Mouse (Mus musculus): ENCODE results near the gene Sit1. TPM values are rescaled to one million over a fixed set of nuclear protein-coding genes. Genes with fewer than 3 reads are reported as not detected.
"Not testable (repeated sequence)": the region's sequence is repeated elsewhere in the genome, so short reads cannot be mapped to it uniquely, and the experiment has no call there.

Sit1 gene
- total RNA-seq, 1 experiment from 2014 or later: 5.9 TPM

GRCm38 (mm10) chr4:43504269-43504668, 20.7 kb upstream of the Sit1 start:
- no peak for ATAC-seq (ENCODE audit: extremely low read depth, insufficient number of reproducible peaks, low FRiP score, poor library complexity, severe bottlenecking)

GRCm38 (mm10) chr4:43503506-43503905, 20.0 kb upstream of the Sit1 start:
- ATAC-seq (ENCODE audit: extremely low read depth, insufficient number of reproducible peaks, low FRiP score, poor library complexity, severe bottlenecking): no peak

- ATAC-seq (ENCODE audit: extremely low read depth, insufficient number of reproducible peaks, low FRiP score, poor library complexity, severe bottlenecking): no peak
Measured at GRCm38 (mm10) chr4:43503041-43503440, 19.5 kb upstream of the Sit1 start.

DNA sequence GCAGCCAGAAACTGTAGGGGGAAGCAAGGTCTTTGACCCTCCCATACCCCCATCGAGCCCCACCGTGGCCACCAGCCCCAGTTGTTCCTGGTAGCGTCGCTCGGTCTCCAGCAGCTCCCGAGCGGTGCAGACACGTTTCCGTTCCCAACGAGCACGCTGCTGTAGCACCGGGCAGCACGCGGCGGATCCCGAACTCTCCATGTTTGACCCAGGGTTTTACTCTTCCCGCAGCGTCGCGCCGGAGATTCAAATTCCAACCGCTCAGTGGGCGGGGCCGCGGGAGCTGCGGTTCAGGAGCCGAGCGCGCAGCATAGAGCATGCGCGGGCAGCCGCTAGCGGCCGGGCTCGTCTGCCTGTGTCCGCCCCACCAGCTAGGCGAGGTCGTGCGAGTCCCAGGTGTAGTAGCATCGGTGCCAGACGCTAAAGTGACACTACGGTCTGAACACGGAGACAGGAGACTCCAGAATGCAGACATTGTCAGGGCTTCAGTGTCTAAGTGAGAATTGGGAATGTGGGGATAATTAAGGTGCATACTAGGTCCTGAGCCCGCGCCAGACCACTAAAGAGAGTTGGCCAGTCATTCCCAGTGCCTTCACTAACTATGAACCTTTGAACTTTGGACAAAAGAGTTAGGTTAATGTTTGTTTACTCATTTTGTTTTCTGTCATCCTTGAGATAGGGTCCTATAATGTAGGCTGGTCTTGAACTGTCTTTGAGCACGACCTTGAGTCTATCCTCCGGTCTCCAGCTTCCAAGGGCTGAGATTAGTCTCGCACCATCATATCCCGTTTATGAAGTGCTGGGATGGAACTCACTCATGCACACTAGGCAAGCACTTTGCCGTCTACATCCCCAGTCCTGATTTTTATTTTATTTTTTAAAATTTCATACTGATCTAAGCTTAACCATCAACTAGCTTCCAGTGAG, 16.1 kb upstream of the Sit1 start, which contains the start of gene Arhgef39:
Gene Arhgef39, minus strand, starts transcription at position 289 of the 927 bp plus-strand sequence.
- ATAC-seq (ENCODE audit: extremely low read depth, insufficient number of reproducible peaks, low FRiP score, poor library complexity, severe bottlenecking): peak; percentile 37; the same call in 1 of the 2 replicates

DNA sequence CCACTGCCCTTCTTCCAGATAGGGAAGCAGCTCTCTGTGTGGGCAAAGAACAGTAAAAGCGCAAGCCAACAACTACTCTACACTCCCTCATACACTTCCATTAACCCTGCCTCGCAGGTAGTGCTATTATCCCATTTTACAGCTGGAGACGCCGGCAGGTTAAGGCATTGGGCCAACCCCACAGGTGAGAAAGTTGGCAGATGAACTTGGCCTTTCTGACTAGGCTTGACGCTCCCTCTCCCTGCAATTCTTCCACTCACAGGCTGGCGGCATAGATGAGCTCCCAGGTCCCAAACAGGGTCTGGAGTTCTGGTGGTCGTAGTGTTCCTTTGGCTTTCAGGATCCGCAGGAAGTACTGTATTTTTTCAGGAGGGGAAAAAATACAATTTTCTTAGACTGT, 15.4 kb upstream of the Sit1 start:
- peak; percentile 17 for ATAC-seq (ENCODE audit: extremely low read depth, insufficient number of reproducible peaks, low FRiP score, poor library complexity, severe bottlenecking)

GRCm38 (mm10) chr4:43497946-43498345, 14.4 kb upstream of the Sit1 start:
- no peak for ATAC-seq (ENCODE audit: extremely low read depth, insufficient number of reproducible peaks, low FRiP score, poor library complexity, severe bottlenecking)

- ATAC-seq (ENCODE audit: extremely low read depth, insufficient number of reproducible peaks, low FRiP score, poor library complexity, severe bottlenecking): no peak
Measured at GRCm38 (mm10) chr4:43497405-43497804, 13.9 kb upstream of the Sit1 start.

- ATAC-seq (ENCODE audit: extremely low read depth, insufficient number of reproducible peaks, low FRiP score, poor library complexity, severe bottlenecking): no peak
Measured at GRCm38 (mm10) chr4:43496587-43496986, 13.1 kb upstream of the Sit1 start.

- ATAC-seq (ENCODE audit: extremely low read depth, insufficient number of reproducible peaks, low FRiP score, poor library complexity, severe bottlenecking): no peak
Measured at GRCm38 (mm10) chr4:43493846-43494240, 10.3 kb upstream of the Sit1 start.

GRCm38 (mm10) chr4:43493186-43493845, 9.8 kb upstream of the Sit1 start:
- ATAC-seq (ENCODE audit: extremely low read depth, insufficient number of reproducible peaks, low FRiP score, poor library complexity, severe bottlenecking): peak; percentile 54

- ATAC-seq (ENCODE audit: extremely low read depth, insufficient number of reproducible peaks, low FRiP score, poor library complexity, severe bottlenecking): peak; percentile 90
Measured at GRCm38 (mm10) chr4:43492821-43493185, 9.3 kb upstream of the Sit1 start, which contains the start of gene Ccdc107. Gene Ccdc107, plus strand, starts transcription at chr4:43492900.

DNA sequence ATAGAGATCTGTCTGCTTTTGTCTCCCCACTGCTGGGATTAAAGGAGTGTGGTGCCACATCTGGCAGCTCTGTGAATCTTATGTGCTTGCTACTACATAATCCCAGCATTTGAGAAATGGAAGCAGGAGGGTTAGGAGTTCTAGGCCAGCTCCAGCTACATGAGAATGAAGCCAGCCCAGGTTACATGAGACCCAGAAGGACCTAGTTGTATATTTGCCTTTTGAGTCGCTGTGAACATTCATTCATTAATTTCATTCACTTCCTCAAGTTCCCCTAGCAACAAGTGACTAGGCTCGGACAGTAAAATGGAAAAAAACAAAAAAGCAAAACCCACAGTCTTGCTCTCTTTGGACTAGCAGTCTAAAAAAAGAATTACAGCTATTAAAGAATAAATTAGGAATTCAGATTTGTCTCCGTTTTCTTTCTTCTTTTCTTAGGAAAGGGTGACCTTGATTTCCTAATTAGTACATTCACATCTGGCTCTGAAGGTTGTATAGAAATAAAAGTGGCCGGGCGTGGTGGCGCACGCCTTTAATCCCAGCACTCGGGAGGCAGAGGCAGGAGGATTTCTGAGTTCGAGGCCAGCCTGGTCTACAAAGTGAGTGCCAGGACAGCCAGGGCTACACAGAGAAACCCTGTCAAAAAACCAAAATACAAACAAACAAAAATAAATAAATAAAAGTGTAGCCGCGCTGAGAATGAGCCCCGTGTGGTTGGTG, 8.7 kb upstream of the Sit1 start:
- no peak for ATAC-seq (ENCODE audit: extremely low read depth, insufficient number of reproducible peaks, low FRiP score, poor library complexity, severe bottlenecking)

DNA sequence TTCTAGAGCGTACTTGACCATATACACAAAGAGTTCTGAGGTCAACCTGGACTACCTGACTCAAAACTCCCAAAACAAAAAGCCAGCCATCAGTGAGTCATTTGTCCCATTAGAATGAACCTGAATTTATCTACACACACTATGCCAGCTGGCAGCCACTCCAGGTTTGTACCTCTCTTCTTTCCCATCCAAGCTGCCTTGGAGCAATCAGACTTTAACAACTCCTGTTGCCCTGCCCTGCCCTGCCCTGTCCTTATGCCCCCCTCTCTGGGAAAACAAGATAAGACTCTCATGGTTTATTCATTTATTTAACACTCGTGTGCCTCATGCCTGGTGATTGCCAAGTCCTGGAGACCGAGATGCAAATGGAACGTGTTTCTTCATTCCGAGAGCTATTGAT, 7.3 kb upstream of the Sit1 start:
- ATAC-seq (ENCODE audit: extremely low read depth, insufficient number of reproducible peaks, low FRiP score, poor library complexity, severe bottlenecking): no peak

GRCm38 (mm10) chr4:43489611-43490010, 6.1 kb upstream of the Sit1 start:
- ATAC-seq (ENCODE audit: extremely low read depth, insufficient number of reproducible peaks, low FRiP score, poor library complexity, severe bottlenecking): no peak

DNA sequence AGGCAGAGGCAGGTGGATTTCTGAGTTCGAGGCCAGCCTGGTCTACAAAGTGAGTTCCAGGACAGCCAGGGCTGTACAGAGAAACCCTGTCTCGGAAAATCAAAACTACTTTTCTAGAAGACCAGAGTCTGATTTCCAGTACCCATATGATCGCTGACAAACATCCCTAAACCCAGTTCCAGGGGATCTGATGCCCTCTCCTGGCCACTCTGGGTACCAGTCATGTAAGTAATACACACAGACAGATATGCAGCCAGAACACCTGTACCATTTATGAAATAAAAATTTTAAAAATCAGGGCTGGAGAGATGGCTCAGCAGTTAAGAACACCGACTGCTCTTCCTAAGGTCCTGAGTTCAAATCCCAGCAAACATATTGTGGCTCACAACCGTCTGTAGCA, 2.1 kb upstream of the Sit1 start:
- ATAC-seq (ENCODE audit: extremely low read depth, insufficient number of reproducible peaks, low FRiP score, poor library complexity, severe bottlenecking): not testable (repeated sequence)

GRCm38 (mm10) chr4:43482591-43482990, 943 bp downstream of the Sit1 start:
- no peak for ATAC-seq (ENCODE audit: extremely low read depth, insufficient number of reproducible peaks, low FRiP score, poor library complexity, severe bottlenecking)

DNA sequence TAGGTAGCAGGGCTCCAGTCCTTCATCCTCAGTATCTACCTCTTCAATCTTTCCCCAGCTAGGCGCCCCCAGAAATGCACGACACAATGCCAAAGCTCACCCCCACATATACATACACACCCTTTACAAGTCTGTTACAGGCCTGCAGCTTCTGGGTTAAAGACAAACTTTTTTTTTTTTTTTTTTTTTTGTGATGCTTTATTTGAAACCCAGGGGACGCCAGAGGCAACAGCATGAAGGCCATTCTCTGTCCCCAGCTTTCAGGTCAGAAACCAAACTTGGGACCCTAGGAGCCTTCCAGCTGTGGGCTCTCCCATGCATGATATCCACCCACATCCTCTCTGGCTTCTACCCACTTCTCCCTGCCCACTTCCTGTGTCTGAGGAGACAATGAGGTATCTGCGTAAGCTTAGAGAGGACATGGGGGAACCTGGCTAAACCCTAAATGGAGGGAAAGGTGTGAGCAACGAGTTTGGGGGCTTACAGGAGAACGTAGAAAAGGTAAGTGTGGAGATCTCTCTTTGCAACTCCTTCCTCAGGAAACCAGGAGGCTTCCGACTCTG, 1.6 kb downstream of the Sit1 start:
- ATAC-seq (ENCODE audit: extremely low read depth, insufficient number of reproducible peaks, low FRiP score, poor library complexity, severe bottlenecking): peak; percentile 30; the same call in 1 of the 2 replicates

GRCm38 (mm10) chr4:43480985-43481384, 2.5 kb downstream of the Sit1 start:
- ATAC-seq (ENCODE audit: extremely low read depth, insufficient number of reproducible peaks, low FRiP score, poor library complexity, severe bottlenecking): no peak
